Mouse (Mus musculus) testis, adult 2 months (tissue): Measurements from ENCODE around the gene Them7. TPM values are rescaled to one million over a fixed set of nuclear protein-coding genes. Genes with fewer than 3 reads are reported as not detected.

ENCODE experiments used
- H3K27ac ChIP-seq: fragments of 200-500 bp; 2 replicates; pipeline ENCODE4 v1.5.1; 2012; ENCODE audit warnings: low read depth, low read length; ENCODE audit not compliant: control insufficient read depth, insufficient read depth
- H3K27me3 ChIP-seq: fragments of 200-500 bp; 2 replicates; pipeline ENCODE4 v1.6.1; 2012; ENCODE audit warnings: mild to moderate bottlenecking, low read length, moderate library complexity; ENCODE audit not compliant: control insufficient read depth, insufficient read depth
- H3K36me3 ChIP-seq: fragments of 200-500 bp; 2 replicates; pipeline ENCODE4 v1.6.1; 2012; ENCODE audit warnings: mild to moderate bottlenecking, low read length; ENCODE audit not compliant: control insufficient read depth, insufficient read depth
- H3K4me1 ChIP-seq: fragments of 200-500 bp; 2 replicates; pipeline ENCODE4 v1.6.1; 2012; ENCODE audit warnings: low read length; ENCODE audit not compliant: control insufficient read depth, insufficient read depth
- H3K4me3 ChIP-seq: fragments of 200-500 bp; 2 replicates; pipeline ENCODE4 v1.5.1; 2012; ENCODE audit warnings: low read depth, mild to moderate bottlenecking, low read length, moderate library complexity, mixed read lengths; ENCODE audit not compliant: control insufficient read depth
- CTCF ChIP-seq: fragments of 200-500 bp; IDR thresholded peaks from 2 replicates; pipeline ENCODE4 v1.5.1; 2012; ENCODE audit warnings: low read depth, mild to moderate bottlenecking, inconsistent platforms, low read length, moderate library complexity; ENCODE audit not compliant: control insufficient read depth, insufficient read depth, insufficient replicate concordance
- POLR2A ChIP-seq: fragments of 200-500 bp; IDR thresholded peaks from 2 replicates; pipeline ENCODE4 v1.6.1; 2012; ENCODE audit warnings: low read depth, mild to moderate bottlenecking, inconsistent platforms, low read length, moderate library complexity; ENCODE audit not compliant: control insufficient read depth
- polyA plus RNA-seq: library from polyadenylated mRNA; depleted of rRNA; stranded (reverse); fragments of >200 nt; gene quantifications from 2 replicates; pipeline ENCODE4 v1.2.3, GENCODE M21; 2012

Gene Them7
- polyA plus RNA-seq, 1 experiment: 0.56 TPM

- no peak for TF ChIP-seq CTCF
- no peak for TF ChIP-seq POLR2A
These were observed 514 bp upstream of the Them7 start for GRCm38 (mm10) chr2:105223606-105224005.

GRCm38 (mm10) chr2:105224987-105225375, 861 bp downstream of the Them7 start:
- Histone ChIP-seq H3K27me3 (no peaks in the 10 kb centered on the region), H3K4me1 (peaks cover 4% of the 10 kb centered on the region; the same call in 1 of the 2 replicates), H3K27ac (no peak overlapping the region), H3K36me3 (no peaks in the 10 kb centered on the region), H3K4me3 (no peak overlapping the region)
- TF ChIP-seq POLR2A (no peak), CTCF (no peak)

More at GRCm38 (mm10) chr2:105223606-105224005, 514 bp upstream of the Them7 start:
- Histone ChIP-seq H3K27ac (no peak overlapping the region), H3K4me1 (peaks cover 4% of the 10 kb centered on the region; the same call in 1 of the 2 replicates), H3K27me3 (no peaks in the 10 kb centered on the region), H3K4me3 (no peak overlapping the region), H3K36me3 (no peaks in the 10 kb centered on the region)

DNA sequence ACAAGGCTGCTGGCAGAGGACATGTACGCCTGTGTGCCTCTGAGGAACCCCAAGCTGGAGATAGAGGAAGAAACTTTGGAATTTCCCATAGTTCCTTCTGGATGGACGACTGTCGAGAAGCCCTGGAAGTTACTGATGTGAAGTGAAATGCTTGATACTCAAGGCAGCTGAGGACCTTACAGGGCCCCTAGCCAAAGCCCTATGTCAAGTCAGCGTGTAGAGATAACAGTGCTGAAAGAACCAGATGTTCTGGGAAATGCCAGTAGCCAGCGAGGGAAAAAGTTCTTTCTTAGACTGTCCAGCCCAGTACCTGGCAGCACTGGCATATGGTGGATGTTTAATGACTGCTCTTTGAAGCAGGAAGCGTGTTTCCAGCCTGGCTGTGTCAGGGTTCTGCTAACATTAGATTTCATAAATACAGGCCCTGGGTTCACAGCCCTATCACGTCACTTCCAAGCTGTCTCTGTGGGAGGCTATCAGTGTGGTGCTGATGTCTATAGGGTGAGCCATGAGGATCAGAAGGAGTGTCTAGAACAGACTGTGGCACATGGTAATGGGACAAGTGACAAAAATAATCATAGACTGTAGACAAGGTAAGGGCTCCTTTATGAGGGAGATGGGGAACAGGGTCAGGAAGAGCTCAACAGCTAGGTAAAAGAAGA, 2.3 kb downstream of the Them7 start:
- no peaks in the 10 kb centered on the region for H3K27me3 ChIP-seq
- no peaks in the 10 kb centered on the region for H3K36me3 ChIP-seq
- H3K4me1 ChIP-seq: peaks cover 4% of the 10 kb centered on the region; the same call in 1 of the 2 replicates
- H3K4me3 ChIP-seq: no peak overlapping the region
- TF ChIP-seq CTCF: no peak
- TF ChIP-seq POLR2A: no peak
- H3K27ac ChIP-seq: no peak overlapping the region

DNA sequence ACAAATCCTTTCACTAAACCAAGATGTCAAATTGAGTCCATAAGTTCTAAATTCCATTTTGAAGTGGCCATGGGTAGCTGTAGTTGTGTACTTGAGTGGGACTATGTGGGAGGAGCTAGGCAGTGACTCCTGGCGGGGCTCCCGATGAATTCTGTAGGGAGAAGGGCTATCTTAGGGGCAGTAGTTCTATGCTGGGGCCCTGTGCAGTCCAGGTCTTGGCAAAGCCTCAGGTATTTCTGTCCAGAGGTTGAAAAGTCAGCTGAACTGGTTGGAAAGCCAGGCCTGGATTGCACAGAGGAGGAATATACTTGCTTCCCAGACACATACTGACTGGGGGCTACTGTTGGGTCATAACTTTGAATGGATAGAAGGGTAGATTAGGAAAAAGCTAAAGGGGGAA, 4.3 kb downstream of the Them7 start:
- H3K27ac ChIP-seq: no peak overlapping the region
- no peak overlapping the region for H3K4me3 ChIP-seq
- peaks cover 4% of the 10 kb centered on the region; the same call in 1 of the 2 replicates for H3K4me1 ChIP-seq
- no peaks in the 10 kb centered on the region for H3K36me3 ChIP-seq
- no peaks in the 10 kb centered on the region for H3K27me3 ChIP-seq
- no peak for TF ChIP-seq CTCF
- no peak for TF ChIP-seq POLR2A

GRCm38 (mm10) chr2:105230333-105230732, 6.2 kb downstream of the Them7 start:
- H3K4me3 ChIP-seq: no peak overlapping the region
- no peaks in the 10 kb centered on the region for H3K4me1 ChIP-seq
- no peaks in the 10 kb centered on the region for H3K27me3 ChIP-seq
- no peak for TF ChIP-seq CTCF
- no peak for TF ChIP-seq POLR2A
- H3K27ac ChIP-seq: no peak overlapping the region
- no peaks in the 10 kb centered on the region for H3K36me3 ChIP-seq

DNA sequence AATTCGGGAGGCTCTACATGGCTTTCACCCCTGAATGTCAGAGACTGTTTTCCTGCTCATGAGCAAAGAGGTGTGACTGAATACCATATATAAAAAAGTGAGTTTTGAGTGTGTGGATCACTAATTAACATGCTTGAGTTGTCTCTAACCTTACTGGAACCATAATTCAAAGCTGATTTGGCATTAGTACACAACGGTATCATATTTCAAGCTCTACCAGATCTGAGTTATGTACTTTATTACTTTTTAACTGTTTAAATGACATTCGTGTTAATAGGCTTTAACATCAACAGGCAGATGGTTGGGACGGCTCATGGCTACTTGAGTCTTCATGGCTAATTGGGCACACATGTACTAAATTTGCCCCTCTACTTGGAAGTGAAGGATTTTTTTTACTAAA, 8.3 kb downstream of the Them7 start:
- H3K36me3 ChIP-seq: no peaks in the 10 kb centered on the region
- TF ChIP-seq POLR2A (no peak), CTCF (no peak)
- no peaks in the 10 kb centered on the region for H3K4me1 ChIP-seq
- no peaks in the 10 kb centered on the region for H3K27me3 ChIP-seq
- H3K4me3 ChIP-seq: no peak overlapping the region
- no peak overlapping the region for H3K27ac ChIP-seq

DNA sequence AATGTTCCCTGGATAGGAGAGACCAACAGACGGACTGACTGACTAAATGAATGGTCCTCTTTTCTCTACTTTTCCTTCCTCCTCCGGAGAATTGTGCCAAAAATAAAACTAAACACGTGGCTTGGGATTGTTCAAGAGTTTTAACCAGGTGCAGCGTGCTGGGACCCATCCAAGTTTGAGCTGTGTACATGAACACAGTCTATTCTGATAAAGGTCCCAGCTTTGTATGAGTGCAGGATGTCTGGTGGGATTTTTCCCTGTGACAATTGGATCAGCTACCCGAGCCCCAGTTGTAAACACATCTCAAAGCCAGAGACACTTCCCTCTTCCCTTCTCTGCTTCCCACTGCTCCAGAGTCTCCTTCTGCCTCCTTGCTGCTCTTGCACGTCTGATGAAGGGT, 10.2 kb downstream of the Them7 start:
- Histone ChIP-seq H3K27ac (no peak overlapping the region), H3K4me3 (no peak overlapping the region), H3K36me3 (no peaks in the 10 kb centered on the region), H3K4me1 (no peaks in the 10 kb centered on the region), H3K27me3 (no peaks in the 10 kb centered on the region)
- TF ChIP-seq CTCF (no peak), POLR2A (no peak)
